Mouse (Mus musculus): Measurements from ENCODE around the gene Rbfox2.

- TF ChIP-seq CTCF (conservative IDR thresholded peaks at IDR 0.05; ENCODE audit: insufficient read depth, insufficient read length, low read depth, low read length) (no peak), POLR2A (IDR thresholded peaks at IDR 0.05; ENCODE audit: low read depth, low read length) (no peak)
Measured at GRCm38 (mm10) chr15:77115456-77115855, 191.3 kb downstream of the Rbfox2 start.
